Mouse (Mus musculus) effector memory CD4-positive, alpha-beta T cell, adult 5 months (primary cell): Measurements from ENCODE around the gene Olfr960. TPM values are rescaled to one million over a fixed set of nuclear protein-coding genes. Genes with fewer than 3 reads are reported as not detected.

ENCODE experiments used
- polyA plus RNA-seq: library from polyadenylated mRNA; unstranded; fragments of 100-300 nt; shearing (Covaris generic); gene quantifications from one replicate; pipeline ENCODE4 v1.2.1, GENCODE M21; 2017

The Olfr960 gene
- not detected for polyA plus RNA-seq

GRCm38 (mm10) chr9:39621073-39621472 lies at the start of gene Olfr960:
Olfr960 (plus strand) TSS chr9:39621373.

GRCm38 (mm10) chr9:39575469-39575868 lies 45.7 kb upstream of the Olfr960 start, which contains the start of gene Olfr959:
Olfr959 (minus strand) TSS chr9:39575569.

GRCm38 (mm10) chr9:39603999-39604453 lies 17.1 kb upstream of the Olfr960 start, which contains the start of gene AW551984:
AW551984 (minus strand) TSS chr9:39604403.

GRCm38 (mm10) chr9:39610355-39610754 lies 10.8 kb upstream of the Olfr960 start, which contains the start of gene Olfr148:
Olfr148 (plus strand) TSS chr9:39610655.

GRCm38 (mm10) chr9:39644785-39645184 lies 23.6 kb downstream of the Olfr960 start, which contains the start of gene Olfr961:
Olfr961 (plus strand) TSS chr9:39645085.

GRCm38 (mm10) chr9:39666905-39667304 lies 45.7 kb downstream of the Olfr960 start, which contains the start of gene Olfr963:
Olfr963 (plus strand) TSS chr9:39667205.

Other genes starting within 250 kb of the Olfr960 start
- gene Olfr951, start 234.0 kb upstream of the Olfr960 start, polyA plus RNA-seq, result not detected
- gene Olfr952, start 194.2 kb upstream of the Olfr960 start, polyA plus RNA-seq, result not detected
- not detected for gene Olfr954, start 164.7 kb upstream of the Olfr960 start, polyA plus RNA-seq
- gene Olfr955, start 149.4 kb upstream of the Olfr960 start, polyA plus RNA-seq, result not detected
- gene Olfr44, start 127.4 kb upstream of the Olfr960 start, polyA plus RNA-seq, result not detected
- gene Olfr957, start 105.6 kb upstream of the Olfr960 start, polyA plus RNA-seq, result not detected
- gene Olfr958, start 67.3 kb upstream of the Olfr960 start, polyA plus RNA-seq, result 0.40 TPM
- gene Olfr959, start 45.8 kb upstream of the Olfr960 start, polyA plus RNA-seq, result not detected
- gene AW551984, start 17.0 kb upstream of the Olfr960 start, polyA plus RNA-seq, result not detected
- not detected for gene Olfr148, start 10.7 kb upstream of the Olfr960 start, polyA plus RNA-seq
- gene Olfr961, start 23.7 kb downstream of the Olfr960 start, polyA plus RNA-seq, result not detected
- gene Olfr963, start 45.8 kb downstream of the Olfr960 start, polyA plus RNA-seq, result not detected
- not detected for gene Olfr149, start 85.7 kb downstream of the Olfr960 start, polyA plus RNA-seq
- gene Olfr965, start 90.0 kb downstream of the Olfr960 start, polyA plus RNA-seq, result not detected
- not detected for gene Olfr150, start 109.6 kb downstream of the Olfr960 start, polyA plus RNA-seq
- not detected for gene Olfr967, start 124.9 kb downstream of the Olfr960 start, polyA plus RNA-seq
- not detected for gene Olfr968, start 161.9 kb downstream of the Olfr960 start, polyA plus RNA-seq
- gene Olfr969, start 169.6 kb downstream of the Olfr960 start, polyA plus RNA-seq, result not detected
- not detected for gene Olfr970, start 187.5 kb downstream of the Olfr960 start, polyA plus RNA-seq
- gene Olfr971, start 215.5 kb downstream of the Olfr960 start, polyA plus RNA-seq, result not detected
- not detected for gene Olfr972, start 245.0 kb downstream of the Olfr960 start, polyA plus RNA-seq